Mouse (Mus musculus): ENCODE results near the gene Trim25.
"Not testable (repeated sequence)": the region's sequence is repeated elsewhere in the genome, so short reads cannot be mapped to it uniquely, and the experiment has no call there.

Gene Trim25

DNA sequence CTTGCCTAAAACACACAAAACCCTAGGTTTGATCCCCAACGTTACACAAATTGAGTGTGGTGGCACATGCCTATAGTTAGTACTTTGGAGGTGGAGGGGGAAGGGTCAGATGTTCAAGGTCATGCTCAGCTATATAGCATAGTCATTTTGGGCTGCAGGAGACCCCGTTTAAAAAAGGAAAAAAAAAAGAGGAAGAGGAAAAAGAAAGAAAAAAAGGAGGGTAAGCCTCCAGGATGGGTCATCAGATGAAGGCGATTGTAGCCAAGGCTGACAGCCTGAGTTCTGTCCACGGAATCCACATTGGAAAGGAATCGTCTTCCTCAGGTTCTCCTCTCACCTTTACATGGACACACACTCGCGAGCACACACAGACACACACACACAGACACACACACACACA is 4.7 kb upstream of the Trim25 start:
- DNase-seq (ENCODE audit: low read depth), result no peak

GRCm38 (mm10) chr11:88995616-88996015 is 3.6 kb upstream of the Trim25 start:
- no peak for DNase-seq (ENCODE audit: low read depth)

DNA sequence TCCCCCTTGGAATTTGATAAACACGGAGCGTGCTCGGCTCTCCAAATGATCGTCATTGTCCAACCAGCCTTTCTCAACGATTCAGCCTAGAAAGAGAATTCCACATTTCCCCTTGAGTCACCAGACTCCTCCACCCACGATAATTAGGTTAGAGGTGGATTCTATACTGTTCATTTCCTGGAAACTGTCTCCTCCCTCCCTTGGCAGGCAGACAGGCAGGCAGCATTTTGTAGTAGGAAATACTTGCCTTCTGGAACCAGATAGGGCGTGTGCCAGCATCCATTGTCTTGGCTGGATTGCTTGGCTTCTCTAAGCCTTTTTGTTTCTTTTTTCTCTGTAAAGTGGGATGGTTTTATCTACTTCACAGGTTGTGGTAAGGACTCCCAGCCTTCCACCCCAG is 2.7 kb upstream of the Trim25 start:
- no peak for DNase-seq (ENCODE audit: low read depth)

DNA sequence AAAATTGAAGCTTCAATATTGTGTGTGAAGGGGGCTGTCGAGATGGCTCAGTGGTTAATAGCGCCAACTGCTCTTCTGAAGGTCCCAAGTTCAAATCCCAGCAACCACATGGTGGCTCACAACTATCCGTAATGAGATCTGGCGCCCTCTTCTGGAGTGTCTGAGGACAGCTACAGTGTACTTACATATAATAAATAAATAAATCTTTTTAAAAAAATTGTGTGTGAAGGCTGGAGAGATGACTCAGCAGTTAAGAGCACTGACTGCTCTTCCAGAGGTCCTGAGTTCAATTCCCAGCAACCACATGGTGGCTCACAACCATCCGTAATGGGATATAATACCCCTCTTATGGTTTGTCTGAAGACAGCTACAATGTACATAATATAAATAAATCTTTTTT is 1.8 kb upstream of the Trim25 start:
- not testable (repeated sequence) for DNase-seq (ENCODE audit: low read depth)

GRCm38 (mm10) chr11:88998406-88998805 is 770 bp upstream of the Trim25 start:
- DNase-seq (ENCODE audit: low read depth), result no peak

- DNase-seq (ENCODE audit: low read depth), result no peak
Observed at GRCm38 (mm10) chr11:88999723-89000526, 749 bp downstream of the Trim25 start.

GRCm38 (mm10) chr11:89000527-89000819 is 1.3 kb downstream of the Trim25 start:
- no peak for DNase-seq (ENCODE audit: low read depth)

DNA sequence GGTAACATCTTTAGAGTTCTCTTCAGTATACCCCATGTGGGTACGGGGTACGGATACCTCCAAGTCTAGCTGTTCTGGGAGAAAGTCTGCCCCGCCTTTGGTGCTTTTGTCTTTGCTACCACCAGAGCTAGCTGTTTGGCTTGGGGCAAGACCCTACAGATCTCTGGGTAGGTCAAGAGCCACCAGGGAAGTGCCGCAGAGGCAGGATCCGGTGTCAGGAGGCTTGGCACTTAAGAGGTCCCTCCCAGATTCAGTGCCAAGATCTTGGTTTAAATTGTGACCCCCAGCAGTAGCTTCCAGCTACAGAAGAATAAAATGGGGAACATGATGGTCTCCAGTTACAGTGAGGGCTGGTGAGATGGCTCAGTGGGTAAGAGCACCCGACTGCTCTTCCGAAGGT is 2.4 kb downstream of the Trim25 start:
- no peak for DNase-seq (ENCODE audit: low read depth)

- no peak for DNase-seq (ENCODE audit: low read depth)
Observed at GRCm38 (mm10) chr11:89002068-89002467, 2.9 kb downstream of the Trim25 start.

- DNase-seq (ENCODE audit: low read depth), result no peak
Observed at GRCm38 (mm10) chr11:89002621-89003020, 3.4 kb downstream of the Trim25 start.

- DNase-seq (ENCODE audit: low read depth), result no peak
Observed at GRCm38 (mm10) chr11:89003078-89003477, 3.9 kb downstream of the Trim25 start.

- DNase-seq (ENCODE audit: low read depth), result no peak
Observed at GRCm38 (mm10) chr11:89003726-89004125, 4.5 kb downstream of the Trim25 start.

DNA sequence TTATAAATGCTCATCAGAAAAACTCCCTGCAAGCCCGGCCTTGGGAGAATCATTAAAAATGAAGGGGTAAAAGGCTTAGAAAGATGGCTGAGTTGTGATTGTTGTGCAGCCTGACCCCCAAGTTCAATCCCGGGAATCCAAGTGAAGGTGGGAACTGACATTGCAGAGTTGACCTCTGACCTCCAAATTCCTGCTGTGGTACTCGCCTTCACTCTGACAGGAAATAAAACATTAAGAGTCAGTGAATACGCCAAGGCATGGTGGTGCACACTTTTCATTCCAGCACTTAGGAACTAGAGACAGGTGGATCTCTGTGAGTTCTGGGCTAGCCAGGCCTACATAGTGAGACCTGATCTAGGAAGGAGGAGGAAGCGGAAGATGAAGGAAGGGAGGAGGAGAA is 6.3 kb downstream of the Trim25 start:
- no peak for DNase-seq (ENCODE audit: low read depth)

DNA sequence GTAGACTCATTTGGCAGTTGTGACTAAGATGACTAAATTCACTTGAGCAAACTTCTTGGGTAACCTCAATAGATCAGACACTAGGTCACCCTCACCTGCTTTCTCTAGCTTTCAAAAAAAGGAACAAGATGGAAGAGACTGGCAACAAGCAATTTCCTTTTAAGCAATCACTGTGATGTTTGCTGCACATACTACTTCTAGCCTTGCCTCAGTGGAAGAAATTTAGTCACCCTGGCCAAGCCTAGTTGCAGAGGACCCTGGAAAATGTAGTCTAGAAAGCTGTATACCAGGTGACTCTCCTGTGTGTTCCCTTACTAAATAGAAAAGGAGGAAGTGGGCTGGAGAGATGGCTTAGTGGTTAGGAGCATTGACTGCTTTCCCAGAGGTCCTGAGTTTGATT is 7.2 kb downstream of the Trim25 start:
- DNase-seq (ENCODE audit: low read depth), result no peak

DNA sequence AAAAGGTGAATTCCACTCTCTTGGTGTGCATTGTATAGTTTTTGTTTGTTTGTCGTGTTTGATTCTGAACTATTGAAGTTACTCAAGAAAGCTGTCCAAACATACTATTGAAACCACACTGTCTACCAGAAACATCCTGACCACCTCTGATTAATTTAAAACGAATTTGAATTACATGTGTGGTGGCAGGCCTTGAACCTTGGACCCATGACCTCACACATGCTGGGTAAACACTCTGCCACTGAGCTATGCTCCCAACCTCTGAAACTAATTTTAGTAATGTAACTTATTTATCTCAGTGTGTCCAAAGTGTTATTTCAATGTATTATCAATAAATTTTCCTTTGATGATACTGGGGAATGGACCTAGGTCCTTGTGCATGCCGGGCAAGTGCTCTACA is 8.4 kb downstream of the Trim25 start:
- DNase-seq (ENCODE audit: low read depth), result no peak

DNA sequence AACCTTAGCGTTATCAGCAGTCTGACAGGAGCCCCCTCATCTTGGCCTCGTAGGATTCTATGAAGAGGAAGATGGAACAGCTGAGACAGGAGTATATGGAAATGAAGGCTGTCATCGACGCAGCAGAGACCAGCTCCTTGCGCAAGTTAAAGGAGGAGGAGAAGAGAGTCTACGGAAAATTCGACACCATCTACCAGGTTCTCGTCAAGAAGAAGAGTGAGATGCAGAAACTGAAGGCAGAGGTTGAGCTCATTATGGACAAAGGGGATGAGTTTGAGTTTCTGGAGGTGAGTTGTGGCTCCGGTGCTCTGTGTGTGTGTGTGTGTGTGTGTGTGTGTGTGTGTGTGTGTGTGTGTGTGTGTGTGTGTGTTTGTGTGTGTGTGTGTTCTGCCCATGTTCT is 9.9 kb downstream of the Trim25 start:
- no peak for DNase-seq (ENCODE audit: low read depth)

- no peak for DNase-seq (ENCODE audit: low read depth)
Observed at GRCm38 (mm10) chr11:89009496-89009895, 10.3 kb downstream of the Trim25 start.

DNA sequence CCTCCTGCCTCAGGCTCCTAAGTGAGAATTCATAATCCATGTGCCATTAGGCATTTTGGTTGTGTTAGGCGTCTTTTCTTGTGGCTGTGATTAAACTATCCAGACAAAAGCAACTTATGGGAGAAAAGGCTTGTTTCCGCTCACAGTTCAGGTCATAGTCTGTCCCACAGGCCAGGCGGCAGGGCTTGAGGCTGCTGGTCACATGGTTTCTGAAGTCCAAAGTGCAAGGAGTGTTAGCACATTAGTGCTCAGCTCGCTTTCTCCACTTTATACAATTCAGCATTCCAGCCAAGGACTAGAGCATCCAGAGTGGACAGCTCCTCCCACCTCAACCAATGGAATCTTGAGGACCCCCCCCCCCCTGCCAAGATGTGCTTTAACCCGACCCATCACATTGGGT is 13.1 kb downstream of the Trim25 start:
- no peak for DNase-seq (ENCODE audit: low read depth)

GRCm38 (mm10) chr11:89017514-89018182 is 18.5 kb downstream of the Trim25 start:
- no peak for DNase-seq (ENCODE audit: low read depth)

GRCm38 (mm10) chr11:89020681-89021305 is 21.6 kb downstream of the Trim25 start:
- DNase-seq (ENCODE audit: low read depth), result no peak

GRCm38 (mm10) chr11:89021687-89022086 is 22.5 kb downstream of the Trim25 start:
- DNase-seq (ENCODE audit: low read depth), result no peak

DNA sequence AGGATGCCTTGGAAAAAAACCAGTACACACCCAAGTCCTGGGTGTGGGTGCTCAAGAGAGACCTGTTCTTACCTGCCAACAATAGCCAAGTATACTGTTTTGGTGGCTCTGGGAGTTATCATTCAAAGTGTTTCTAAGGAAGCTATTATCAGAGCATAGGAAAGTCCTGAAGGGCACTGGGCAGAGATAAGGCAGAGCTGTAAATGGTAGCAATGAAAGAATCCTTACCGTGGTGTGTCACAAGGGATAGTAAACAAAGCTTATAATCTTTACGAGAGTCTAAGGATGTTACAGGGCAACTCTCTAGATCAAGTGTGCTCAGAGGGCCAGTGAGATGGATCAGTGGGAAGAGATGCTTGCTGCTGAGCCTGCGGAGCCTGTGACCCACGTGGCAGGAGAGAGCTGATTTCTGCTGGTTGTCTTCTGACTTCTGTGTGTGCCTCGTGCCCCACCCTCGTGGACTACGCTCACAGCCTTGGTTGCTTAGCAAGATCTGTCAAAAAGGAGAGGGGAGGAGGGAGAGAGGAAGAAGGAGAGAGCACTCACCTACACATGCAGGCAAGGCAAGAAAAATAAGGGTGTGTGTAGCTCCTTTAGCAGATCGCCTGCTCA is 23.1 kb downstream of the Trim25 start:
- DNase-seq (ENCODE audit: low read depth), result no peak

GRCm38 (mm10) chr11:89023477-89023876 is 24.3 kb downstream of the Trim25 start:
- DNase-seq (ENCODE audit: low read depth), result no peak
